Mouse (Mus musculus): Measurements from ENCODE around the gene Bod1l.

Gene Bod1l

GRCm38 (mm10) chr5:41758671-41759639 lies 85.2 kb downstream of the Bod1l start:
- no peak for DNase-seq (ENCODE audit: low spot score)

DNA sequence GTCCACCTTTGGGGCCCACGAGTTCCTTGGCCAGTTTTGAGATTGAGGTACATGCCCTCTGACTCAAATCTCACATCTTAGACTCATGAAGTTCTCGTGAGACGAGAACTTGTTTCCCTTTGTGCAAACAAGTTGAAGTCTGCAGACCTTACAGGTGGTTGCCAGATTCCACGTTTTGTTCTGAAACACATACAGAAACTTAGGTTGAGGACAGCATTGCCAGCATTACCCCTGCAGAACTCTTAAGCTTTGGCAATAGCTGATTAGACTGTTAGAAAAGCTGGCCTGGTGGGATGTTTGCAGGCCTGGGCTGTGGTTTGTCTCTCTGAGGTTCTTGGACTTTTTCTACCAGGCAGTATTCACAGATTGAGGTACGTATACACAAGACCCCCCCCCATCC lies 86.8 kb downstream of the Bod1l start:
- no peak for DNase-seq (ENCODE audit: low spot score)

DNA sequence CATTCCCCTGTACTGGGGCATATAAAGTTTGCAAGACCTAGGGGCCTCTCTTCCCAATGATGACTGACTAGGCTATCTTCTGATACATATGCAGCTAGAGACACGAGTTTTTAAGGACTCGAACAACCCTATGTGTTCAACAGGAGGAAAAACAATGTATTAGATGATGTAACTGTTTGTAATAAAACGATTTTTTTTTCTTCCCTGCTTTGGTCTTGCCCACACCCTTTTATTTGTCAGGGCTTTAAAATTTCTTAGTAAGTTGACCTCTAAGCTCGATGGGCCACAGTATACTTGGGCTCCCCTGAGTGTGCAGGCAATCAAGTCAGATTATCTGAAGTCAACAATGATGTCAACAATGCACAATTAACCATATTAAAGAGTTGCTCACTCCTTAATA lies 87.7 kb downstream of the Bod1l start:
- DNase-seq (ENCODE audit: low spot score) = no peak

- no peak for DNase-seq (ENCODE audit: low spot score)
Measured at GRCm38 (mm10) chr5:41755373-41755960, 88.6 kb downstream of the Bod1l start.

GRCm38 (mm10) chr5:41754836-41755235 lies 89.3 kb downstream of the Bod1l start:
- no peak for DNase-seq (ENCODE audit: low spot score)

DNA sequence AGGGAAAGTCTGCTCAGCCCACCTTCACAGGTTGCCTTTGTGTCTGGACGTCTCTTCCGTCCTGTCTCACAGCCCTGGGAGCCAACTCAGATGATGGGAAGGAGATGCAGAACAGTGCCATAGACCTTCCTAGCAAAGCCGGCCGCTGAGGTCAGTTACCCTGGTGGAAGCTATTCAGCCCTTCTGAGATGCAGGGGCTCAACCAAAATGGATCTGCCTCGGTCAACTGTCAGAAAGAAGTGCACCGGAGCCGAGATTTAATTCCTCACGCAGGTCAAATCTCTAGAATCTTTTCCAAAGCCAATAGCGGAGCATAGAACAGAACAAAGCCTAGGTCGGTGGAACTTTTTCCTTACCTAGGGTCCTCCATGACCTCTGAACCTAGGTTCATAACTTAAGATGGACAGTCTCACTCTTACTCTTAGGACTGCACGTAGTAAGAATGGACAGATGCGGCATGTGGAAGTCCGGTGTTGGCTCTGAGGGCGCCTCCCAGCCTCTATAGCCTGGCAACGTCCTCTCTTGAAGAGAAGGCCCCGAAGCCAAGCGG lies 89.8 kb downstream of the Bod1l start:
- no peak for DNase-seq (ENCODE audit: low spot score)

GRCm38 (mm10) chr5:41752721-41753120 lies 91.4 kb downstream of the Bod1l start:
- no peak for DNase-seq (ENCODE audit: low spot score)

- no peak for DNase-seq (ENCODE audit: low spot score)
Measured at GRCm38 (mm10) chr5:41744898-41745780, 99.0 kb downstream of the Bod1l start.

DNA sequence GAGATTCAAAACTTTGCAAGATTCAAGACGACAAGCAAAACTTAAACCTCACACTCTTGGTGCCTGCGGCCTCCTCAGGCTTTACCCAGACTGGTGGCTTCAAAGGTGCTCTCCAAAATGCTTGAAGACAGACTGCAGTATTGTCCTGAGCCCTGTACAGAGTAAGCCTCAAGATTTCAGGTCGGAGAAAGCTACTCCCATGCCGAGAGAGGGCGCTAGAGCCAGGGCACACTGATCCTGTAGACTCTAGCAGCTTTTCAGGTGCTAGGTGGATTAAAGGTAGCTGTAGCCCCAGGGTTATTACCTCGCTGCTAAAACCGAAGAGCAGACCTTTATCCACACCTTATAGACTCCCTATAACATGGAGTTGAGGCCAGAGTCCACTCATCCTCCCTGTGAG lies 99.9 kb downstream of the Bod1l start:
- no peak for DNase-seq (ENCODE audit: low spot score)

DNA sequence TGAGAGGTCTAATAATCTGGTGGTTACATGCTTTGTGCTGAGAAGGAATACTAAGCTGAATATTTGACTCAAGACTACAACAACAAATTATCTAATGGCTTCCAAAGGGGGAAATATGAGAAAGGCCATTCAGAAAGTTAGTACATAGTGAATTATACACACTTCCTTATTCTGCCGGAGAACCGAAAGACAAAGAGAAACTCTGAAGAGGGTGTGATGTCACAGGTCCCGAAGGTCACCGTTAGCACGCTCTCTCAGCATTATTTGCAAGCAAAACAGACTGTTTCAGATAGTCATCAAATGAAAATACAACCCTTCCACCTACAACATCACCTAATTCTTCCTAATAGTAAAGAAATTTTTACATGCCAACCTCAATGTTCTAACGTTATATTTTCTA lies 105.3 kb downstream of the Bod1l start:
- DNase-seq (ENCODE audit: low spot score) = no peak
